Mouse (Mus musculus) ES-E14 (cell line): ENCODE data around the gene Chp2.

ENCODE experiments used
- CHD2 ChIP-seq: IDR thresholded peaks from 2 replicates; pipeline ENCODE4 v1.6.1; 2014; ENCODE audit warnings: mild to moderate bottlenecking, low read depth, low read length, inconsistent platforms
- HCFC1 ChIP-seq: IDR thresholded peaks from 2 replicates; pipeline ENCODE4 v1.6.1; 2012; ENCODE audit warnings: low read length, inconsistent platforms, borderline replicate concordance; ENCODE audit not compliant: insufficient read depth
- MAFK ChIP-seq: IDR thresholded peaks from 2 replicates; pipeline ENCODE4 v1.6.1; 2014; ENCODE audit warnings: mild to moderate bottlenecking, low read depth, low read length, inconsistent platforms; ENCODE audit not compliant: insufficient read depth
- ZC3H11A ChIP-seq: IDR thresholded peaks from 2 replicates; pipeline ENCODE4 v1.6.1; 2012; ENCODE audit warnings: low read depth, mild to moderate bottlenecking, inconsistent platforms, low read length, borderline replicate concordance
- ZNF384 ChIP-seq: IDR thresholded peaks from 2 replicates; pipeline ENCODE4 v1.6.1; 2012; ENCODE audit warnings: low read depth, low read length, inconsistent platforms

DNA sequence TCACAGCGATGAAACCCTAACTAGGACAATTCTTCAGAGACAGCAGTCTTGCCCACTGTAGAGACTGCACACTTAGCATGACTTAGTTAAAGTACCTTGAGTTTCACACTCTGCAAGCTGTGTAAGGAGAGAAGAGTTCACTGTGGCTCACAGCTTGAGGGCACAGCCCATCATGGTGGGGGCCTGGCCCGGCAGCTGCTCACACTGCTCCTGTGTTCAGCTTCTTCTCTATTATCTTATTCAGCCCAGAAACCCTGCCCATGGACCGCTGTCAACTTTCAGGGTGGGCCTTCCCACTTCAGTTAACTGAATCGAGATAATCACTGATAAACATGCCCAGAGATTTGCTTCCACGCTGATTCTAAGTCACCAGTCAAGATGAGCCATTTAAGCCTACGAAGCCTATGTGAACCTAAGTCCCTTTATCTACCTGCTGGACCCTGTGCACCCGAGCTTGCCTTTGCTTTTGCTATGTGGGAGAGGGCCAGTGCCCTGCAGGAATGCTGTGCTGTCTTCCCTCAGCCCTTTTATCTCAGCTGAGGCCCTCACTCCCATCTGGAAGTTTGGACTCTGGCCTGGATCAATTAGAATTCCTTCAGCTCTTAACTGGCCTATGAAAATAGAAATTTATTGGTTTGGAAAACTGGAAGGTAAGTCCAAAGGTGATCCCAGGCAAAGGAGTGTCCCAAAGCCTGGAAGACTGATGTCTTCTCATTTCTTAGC lies 6.9 kb downstream of the Chp2 start:
- TF ChIP-seq MAFK: no peak
- no peak for TF ChIP-seq CHD2
- no peak for TF ChIP-seq ZC3H11A
- no peak for TF ChIP-seq HCFC1
- no peak for TF ChIP-seq ZNF384
